Mouse (Mus musculus): Measurements from ENCODE around the gene Fmnl2.
A peak's percentile ranks its signal among the peaks of the same experiment; 100 is the strongest.

DNA sequence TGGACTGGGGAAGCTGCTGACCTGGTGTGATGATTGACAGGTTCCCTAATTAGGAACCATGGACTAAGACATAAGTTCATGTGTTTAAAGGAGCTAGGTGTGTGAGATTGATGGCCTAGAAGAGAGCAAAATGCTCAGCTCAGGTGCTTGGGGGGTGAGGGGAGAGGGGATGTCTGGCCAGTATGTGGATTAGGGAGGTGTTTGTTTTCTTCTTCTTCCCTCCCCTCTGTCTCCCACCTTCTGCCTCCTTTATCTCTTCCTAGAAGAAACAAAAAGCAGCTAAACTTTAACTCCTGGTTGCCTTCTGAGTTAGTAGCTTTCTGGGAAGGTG, 101.6 kb downstream of the Fmnl2 start:
- TF ChIP-seq ZC3H11A (IDR thresholded peaks at IDR 0.05; ENCODE audit: borderline replicate concordance, low read depth, low read length) (no peak), HCFC1 (IDR thresholded peaks at IDR 0.05; ENCODE audit: borderline replicate concordance, insufficient read depth, low read length) (no peak), CHD2 (IDR thresholded peaks at IDR 0.05; ENCODE audit: low read depth, low read length) (0 out of 2 replicates have a peak, but pooled peaks have one; percentile 6), MAFK (IDR thresholded peaks at IDR 0.05; ENCODE audit: insufficient read depth, low read depth, low read length) (no peak)
